Mouse (Mus musculus): ENCODE measurements around the gene Igsf21. TPM values are rescaled to one million over a fixed set of nuclear protein-coding genes. Genes with fewer than 3 reads are reported as not detected.

Gene Igsf21
- polyA plus RNA-seq, 1 experiment = 0.35 TPM

GRCm38 (mm10) chr4:140047807-140048362 lies 198.7 kb downstream of the Igsf21 start:
- no peak for DNase-seq (ENCODE audit: low read depth)

GRCm38 (mm10) chr4:140043953-140044352 lies 202.6 kb downstream of the Igsf21 start:
- DNase-seq (ENCODE audit: low read depth) = no peak

- DNase-seq (ENCODE audit: low read depth) = no peak
These were observed 207.8 kb downstream of the Igsf21 start for GRCm38 (mm10) chr4:140038586-140039411.

GRCm38 (mm10) chr4:140037784-140038387 lies 208.7 kb downstream of the Igsf21 start:
- no peak for DNase-seq (ENCODE audit: low read depth)

- DNase-seq (ENCODE audit: low read depth) = no peak
These were observed 211.4 kb downstream of the Igsf21 start for GRCm38 (mm10) chr4:140035232-140035631.

- no peak for DNase-seq (ENCODE audit: low read depth)
These were observed 213.2 kb downstream of the Igsf21 start for GRCm38 (mm10) chr4:140033394-140033793.

GRCm38 (mm10) chr4:140030415-140030814 lies 216.2 kb downstream of the Igsf21 start:
- DNase-seq (ENCODE audit: low read depth) = no peak

- DNase-seq (ENCODE audit: low read depth) = no peak
These were observed 216.6 kb downstream of the Igsf21 start for GRCm38 (mm10) chr4:140030040-140030386.

- DNase-seq (ENCODE audit: low read depth) = no peak
These were observed 217.1 kb downstream of the Igsf21 start for GRCm38 (mm10) chr4:140029324-140030039.

GRCm38 (mm10) chr4:140023833-140024232 lies 222.8 kb downstream of the Igsf21 start:
- DNase-seq (ENCODE audit: low read depth) = no peak

GRCm38 (mm10) chr4:140015916-140016315 lies 230.7 kb downstream of the Igsf21 start:
- DNase-seq (ENCODE audit: low read depth) = no peak

GRCm38 (mm10) chr4:140010728-140011470 lies 235.7 kb downstream of the Igsf21 start:
- no peak for DNase-seq (ENCODE audit: low read depth)

GRCm38 (mm10) chr4:140004932-140005331 lies 241.7 kb downstream of the Igsf21 start:
- DNase-seq (ENCODE audit: low read depth) = no peak

GRCm38 (mm10) chr4:140004170-140004569 lies 242.4 kb downstream of the Igsf21 start:
- peak; percentile 24 for DNase-seq (ENCODE audit: low read depth)

GRCm38 (mm10) chr4:140002069-140002468 lies 244.5 kb downstream of the Igsf21 start:
- DNase-seq (ENCODE audit: low read depth) = no peak

GRCm38 (mm10) chr4:140000911-140001310 lies 245.7 kb downstream of the Igsf21 start:
- DNase-seq (ENCODE audit: low read depth) = no peak

GRCm38 (mm10) chr4:139999033-139999432 lies 247.6 kb downstream of the Igsf21 start:
- no peak for DNase-seq (ENCODE audit: low read depth)

GRCm38 (mm10) chr4:139995659-139996058 lies 250.9 kb downstream of the Igsf21 start:
- no peak for DNase-seq (ENCODE audit: low read depth)

- no peak for DNase-seq (ENCODE audit: low read depth)
These were observed 253.4 kb downstream of the Igsf21 start for GRCm38 (mm10) chr4:139993111-139993755.

- no peak for DNase-seq (ENCODE audit: low read depth)
These were observed 259.7 kb downstream of the Igsf21 start for GRCm38 (mm10) chr4:139986913-139987312.

- DNase-seq (ENCODE audit: low read depth) = peak; percentile 83
These were observed 267.9 kb downstream of the Igsf21 start for GRCm38 (mm10) chr4:139978716-139979115.
